Mouse (Mus musculus) adrenal gland, postnatal 25 days (tissue): ENCODE data around the gene Auts2. TPM values are rescaled to one million over a fixed set of nuclear protein-coding genes. Genes with fewer than 3 reads are reported as not detected.

ENCODE experiments used
- DNase-seq: peaks from one replicate; pipeline ENCODE4 v3.0.0; 2021; ENCODE audit warnings: mixed read lengths
- total RNA-seq: library from RNA; stranded (reverse); gene quantifications from 2 replicates; pipeline ENCODE4 v1.2.3, GENCODE M21; 2021

Auts2 gene
- total RNA-seq, 1 experiment from 2014 or later, result 75.7 TPM

DNA sequence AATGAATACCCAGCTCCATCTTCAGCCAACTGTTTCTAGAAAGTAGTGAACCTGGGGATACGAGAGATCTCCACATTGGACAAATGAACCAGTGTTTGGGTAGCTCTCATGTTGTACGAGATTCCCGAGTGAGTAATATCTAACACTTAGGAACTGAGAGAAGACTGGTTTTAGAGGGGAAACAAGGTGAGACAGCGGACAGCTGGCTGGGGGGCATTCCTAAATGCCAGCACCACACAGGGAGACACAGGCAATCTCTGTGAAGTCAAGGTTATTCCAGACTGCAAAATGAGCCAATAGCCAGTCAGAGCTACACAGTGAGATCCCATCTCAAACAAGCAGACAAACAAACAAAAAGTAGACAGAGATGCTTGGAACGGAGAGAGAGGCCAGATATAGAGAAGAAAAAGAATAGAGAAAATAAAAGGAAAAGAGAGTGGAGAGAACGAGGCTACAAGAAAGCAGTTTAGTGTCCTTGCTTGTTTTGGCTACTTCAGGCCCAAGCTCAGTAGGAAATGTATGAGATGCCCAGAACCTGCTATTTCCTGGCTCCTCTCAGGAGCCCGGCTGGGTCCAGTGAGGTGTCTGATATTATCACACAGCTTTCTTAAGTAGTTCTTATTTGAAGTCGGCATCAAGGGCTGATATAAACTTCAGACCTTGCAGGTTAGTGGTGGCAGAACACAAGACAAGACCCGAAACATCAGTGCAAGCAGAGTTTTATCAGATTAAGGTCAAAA, 224.9 kb downstream of the Auts2 start:
- no peak for DNase-seq

DNA sequence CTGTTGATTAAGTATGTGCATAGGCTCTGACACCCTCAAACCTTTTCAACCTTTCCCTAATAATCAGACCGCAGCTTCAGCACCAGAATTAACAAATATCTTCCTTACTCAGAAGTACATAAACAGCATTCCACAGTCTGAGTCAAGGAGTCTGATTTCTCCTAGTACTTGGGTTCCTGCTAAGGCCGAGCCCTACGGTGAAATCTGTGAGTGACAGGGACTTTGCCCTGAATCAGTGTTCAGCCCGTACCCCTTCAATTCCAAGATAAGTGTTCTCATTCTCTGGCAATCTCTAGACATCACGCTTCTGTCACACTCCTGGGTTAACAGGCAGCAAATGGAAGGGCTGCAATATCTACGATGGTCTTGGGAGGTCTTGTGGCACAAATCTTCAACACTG, 226.2 kb downstream of the Auts2 start:
- no peak for DNase-seq

DNA sequence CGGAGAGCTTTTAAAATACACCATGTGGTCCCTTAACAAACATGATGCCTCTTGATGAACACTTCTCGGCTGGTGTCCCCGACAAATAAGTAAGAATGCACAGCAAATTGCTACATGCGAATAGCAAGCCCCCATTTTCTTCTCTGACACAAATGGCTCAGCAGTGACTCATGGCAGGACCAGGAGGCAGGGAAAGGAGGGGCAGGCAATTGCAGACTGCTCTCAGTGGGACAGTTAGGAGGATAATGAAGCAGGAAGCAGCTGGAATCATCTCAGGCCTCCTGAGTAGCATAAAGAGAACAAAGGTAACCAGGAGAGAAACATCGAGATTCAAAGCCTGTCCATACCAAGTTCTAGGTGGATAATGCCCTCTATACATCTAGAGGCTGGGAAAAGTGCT, 228.8 kb downstream of the Auts2 start:
- no peak for DNase-seq

DNA sequence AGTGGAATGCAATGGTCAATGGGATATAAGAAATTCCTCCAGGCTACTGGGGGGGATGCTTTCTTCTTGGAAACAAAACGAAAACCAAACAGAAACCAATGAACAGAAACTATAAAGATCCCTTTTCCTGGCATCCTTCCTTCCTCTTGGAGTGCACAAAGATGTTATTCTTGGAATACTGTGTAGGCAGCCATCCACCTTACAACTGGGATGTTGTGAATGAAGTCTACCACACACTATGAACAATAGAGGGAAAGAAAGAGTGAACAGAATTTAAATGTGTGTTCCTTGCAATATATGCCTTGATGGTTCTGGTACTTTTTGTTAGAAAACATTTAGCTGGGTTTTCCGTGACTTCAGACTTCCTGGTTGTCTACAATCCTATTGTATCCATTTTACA, 236.1 kb downstream of the Auts2 start:
- no peak for DNase-seq

DNA sequence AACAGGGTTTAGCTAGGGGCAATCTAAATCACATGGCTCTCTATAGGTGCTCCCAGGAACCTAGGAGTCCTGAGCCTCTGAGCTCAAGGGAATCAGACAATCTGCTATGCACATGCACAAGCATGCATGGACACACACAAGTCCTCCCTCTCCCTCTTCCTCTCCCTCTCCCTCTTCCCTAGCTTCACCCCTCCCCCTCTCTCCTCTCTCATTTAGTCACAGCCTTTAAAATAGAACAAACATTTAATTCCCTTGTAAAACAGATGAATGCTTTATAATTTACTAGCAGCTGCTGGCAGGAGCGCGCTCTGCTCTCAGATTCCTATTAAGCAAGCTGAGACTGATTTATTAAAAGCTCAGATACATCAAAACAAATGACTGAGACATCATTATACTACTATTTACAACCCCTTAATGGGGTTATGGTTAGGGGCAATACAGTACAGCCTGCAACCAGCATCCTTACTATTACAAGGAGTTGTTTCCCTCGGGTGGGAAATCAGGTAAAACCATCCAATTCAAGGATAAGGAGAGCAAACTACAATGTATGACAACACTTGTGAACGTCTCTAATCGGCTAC, 237.7 kb downstream of the Auts2 start:
- DNase-seq, result no peak

DNA sequence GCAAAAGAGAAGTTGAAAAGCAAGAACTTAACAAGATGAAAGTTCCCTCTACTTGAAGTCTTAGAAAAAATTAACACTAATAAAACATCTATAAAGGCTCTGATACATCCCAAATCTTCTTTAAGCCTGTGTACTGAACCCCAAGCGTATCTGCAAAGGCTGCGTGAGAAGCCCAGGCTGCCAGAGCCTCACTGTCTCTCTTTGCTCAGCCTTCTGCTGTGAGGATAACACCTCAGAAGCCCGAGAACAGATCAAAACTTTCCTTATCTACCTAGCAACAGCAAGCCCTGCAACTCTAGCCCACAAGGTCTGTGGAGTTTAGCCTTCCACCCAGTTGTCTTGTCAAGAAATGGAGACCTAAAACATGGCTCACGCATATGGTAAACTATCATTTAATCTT, 240.4 kb downstream of the Auts2 start:
- no peak for DNase-seq

DNA sequence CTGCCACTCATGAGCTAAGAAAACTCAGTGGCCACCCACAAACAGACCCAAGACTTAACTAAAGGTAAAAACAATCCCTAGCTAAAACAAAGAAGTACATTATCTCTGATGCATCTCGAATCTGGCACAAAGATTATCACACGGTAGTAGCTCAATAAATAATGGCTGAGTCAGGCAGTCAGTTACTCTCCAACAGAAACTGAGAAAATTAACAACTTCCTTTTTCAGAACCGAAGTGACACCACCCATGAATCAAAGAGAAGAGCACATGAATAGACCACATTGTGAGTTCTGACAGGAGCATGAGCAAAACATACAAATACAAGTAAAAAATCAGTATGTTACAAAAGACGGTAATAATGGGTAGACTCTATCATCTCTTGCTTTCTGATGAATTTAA, 242.3 kb downstream of the Auts2 start:
- no peak for DNase-seq

DNA sequence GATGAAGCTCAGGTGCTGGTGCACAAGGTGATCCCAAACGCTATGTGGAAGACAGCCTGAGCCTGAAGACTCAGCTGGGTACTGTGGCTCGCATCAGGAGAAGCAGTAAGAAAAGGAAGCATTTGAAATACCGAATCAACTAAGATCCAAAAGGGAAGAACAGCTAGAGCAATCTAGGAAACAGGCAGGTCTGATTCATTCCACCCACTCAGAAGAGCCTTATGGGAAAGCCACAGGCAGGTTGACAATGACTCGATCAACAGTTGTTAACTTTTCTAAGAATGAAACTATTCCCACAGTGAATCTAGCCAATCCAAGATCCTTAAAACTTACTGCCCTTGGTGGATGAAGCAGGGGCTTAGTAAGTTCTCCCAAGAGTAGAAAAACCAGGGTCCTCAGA, 243.4 kb downstream of the Auts2 start:
- no peak for DNase-seq

DNA sequence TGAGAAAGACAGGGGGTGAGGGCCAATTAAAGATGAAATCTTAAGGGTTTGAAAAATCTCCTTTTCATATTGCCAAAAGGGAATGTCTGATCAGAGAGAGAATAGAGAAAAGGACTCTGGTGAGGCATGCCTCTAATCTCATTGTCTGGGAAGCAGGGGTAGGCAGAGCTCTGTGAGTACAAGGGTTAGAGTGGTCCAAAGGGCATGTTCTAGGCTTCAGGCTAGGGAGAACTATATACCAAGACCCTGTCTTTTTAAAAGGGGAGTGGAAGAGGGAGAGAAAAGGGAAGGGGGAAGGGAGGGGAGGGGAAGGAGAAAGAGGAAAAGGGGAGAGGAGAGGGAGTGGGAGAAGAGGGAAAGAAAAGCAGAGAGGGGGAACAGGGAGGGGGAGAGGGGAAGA, 244.1 kb downstream of the Auts2 start:
- no peak for DNase-seq

DNA sequence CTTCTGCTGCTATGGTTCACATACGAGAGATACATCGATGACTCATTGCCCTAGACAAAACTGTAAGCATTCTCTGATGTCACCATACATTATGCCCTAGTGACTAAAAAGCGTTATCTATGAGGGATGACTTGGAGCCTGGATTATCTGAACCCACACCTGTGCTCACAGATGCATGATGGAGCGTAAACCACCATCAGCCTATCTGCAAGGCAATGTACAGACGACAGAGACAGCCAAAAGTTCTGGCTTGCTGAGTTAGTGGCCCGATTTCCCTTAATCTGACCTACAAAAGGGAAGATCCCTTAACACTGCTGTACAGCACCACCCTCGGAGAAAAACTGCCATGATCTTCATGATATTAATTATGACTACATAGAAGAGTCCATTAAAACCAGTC, 245.8 kb downstream of the Auts2 start:
- DNase-seq, result no peak

DNA sequence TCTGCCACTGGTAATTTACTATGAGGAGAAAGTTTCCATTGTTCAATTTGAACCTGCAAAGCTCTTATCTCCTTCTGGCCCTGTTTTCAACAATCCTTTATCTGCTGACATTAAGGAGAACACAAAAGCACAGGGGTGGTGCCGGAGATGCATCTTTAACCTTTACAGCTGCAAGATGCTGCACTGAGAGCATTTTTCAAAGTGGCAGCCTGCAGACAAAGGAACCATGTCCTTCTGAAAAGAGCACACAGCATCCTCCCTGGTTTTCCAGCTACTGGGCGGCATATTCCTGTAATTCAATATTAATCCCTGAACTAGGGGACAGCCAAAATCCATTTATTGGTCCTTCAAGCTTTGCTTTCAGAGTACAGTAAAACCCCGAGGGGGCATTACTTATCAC, 248.7 kb downstream of the Auts2 start:
- DNase-seq, result no peak

DNA sequence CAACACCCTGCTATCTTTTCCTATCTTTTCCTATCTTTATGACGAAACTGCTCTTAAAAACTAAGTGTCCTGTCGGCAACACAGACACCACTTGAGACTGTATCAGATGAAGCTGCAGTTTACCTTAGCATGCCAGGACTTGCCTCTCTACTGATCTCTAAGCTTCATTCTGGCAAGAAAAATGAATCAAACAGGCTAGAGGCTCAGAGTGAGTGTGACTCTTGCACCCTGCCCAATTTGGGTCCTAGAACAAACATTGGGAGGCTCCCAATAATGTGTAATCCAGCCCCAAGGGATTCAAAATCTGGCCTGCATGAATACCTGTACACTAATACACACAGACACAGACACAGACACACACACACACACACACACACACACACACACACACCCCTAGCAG, 250.2 kb downstream of the Auts2 start:
- no peak for DNase-seq

DNA sequence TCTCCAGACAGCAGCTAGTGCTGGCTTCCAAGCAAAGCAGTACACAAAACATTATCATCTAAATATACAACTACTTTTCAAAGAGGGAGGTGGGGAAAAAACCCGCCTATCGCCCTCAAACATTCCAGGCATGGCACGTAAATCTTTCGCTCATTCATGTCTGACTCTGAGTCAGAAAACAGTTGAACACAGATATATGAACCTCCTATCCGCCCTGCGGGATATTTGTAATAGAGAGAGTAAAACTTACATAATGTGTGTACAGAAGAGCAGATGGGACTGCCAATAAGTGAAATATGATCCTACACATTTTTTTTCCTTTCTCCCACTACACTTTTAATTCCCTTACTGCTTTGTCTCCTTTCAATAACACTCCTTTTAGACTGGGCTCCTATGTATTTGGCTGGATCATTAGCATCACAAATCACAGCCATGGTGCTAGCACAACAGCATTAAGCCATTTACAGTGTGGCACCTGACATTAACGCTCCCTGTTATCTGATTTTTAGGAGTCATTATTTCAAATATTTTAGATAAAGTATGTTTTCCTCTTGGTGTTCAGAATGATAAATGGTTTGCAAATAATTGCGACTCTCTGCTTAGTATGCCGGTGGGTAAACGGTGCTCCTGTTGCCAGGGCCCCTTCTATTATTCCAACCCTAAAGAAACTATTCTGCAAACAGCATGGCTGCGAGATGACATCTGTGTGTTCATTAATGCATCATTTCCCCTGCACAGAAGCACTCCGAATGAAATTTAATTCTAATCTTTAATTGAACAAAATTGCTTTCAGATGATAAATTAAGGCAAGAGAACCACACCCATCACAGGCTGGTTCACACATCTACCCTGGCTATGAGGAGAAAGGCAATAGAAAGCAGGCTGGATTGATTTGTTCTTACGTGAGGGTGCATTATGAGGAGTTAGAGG, 252.3 kb downstream of the Auts2 start:
- DNase-seq, result no peak

DNA sequence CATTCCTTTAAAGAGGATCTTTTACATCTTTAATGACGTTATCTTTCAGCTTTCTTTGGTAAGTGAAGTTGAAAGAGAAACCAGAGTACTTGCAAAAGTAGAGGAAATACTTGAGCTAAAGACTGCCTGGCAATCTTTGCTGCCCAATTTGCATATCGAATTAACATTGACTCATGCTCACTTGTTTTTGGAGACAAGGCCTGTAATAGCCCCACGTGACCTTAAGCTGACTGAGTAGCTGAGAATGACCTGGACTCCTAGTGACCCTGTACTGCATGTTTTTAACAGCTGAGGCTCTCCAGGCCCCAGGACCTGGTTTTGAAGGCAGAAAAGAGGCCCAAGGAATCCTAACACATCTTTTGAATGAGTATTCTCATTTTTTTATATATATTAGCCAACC, 259.4 kb downstream of the Auts2 start:
- no peak for DNase-seq

DNA sequence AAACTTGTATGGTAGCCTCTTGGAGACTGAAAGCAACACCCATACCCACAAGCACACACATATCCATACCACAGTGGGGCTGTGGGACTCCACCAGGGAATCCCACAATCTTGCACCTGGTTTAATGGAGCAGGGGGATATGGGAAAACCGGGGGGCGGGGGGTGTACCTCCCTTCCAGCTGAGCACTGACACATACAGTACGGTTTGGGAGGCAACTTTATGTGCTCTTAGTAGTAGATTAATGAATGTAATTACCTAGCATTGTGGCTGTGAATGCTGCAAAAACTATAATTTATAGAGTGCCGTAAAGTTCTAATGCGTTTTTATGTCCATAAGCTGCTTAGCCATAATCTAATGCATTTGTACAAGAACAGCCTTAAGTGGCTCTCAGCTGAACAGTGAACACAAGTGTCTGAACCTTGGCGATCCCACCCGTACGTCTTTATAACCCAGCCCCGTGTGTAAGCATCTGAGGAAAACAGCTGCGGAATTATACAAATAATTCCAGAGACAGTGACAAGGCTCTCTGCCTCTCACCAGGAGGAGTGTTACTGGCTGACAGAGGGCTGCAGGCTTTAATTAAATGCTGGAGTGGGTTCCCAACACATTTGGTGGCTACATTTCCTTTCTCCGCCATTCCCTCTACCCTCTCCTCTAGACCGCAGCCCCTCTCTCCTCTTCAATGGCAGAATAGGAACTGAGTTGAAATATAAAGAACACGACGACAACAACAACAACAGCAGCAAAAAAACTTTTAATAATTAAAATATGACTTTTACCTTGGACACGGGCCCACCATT, 268.8 kb downstream of the Auts2 start:
- no peak for DNase-seq

DNA sequence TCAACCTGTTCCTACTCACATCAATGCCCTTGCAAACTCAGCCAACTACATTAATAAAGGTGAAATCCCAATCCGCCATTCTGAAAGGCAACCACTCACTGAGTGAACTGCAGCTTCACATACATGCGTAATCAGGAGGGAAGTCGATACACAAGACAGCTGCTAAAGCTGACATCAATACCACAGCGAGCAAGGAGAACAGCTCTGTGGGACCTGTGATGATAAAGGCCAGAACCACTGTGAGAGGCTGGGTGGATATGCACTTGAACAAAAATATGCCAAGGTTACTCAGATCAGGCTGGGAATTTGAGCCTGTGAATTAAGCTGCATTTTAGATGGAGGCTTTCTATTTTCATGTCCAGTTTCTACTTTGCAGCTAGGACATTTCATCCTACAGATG, 271.0 kb downstream of the Auts2 start:
- DNase-seq, result no peak

DNA sequence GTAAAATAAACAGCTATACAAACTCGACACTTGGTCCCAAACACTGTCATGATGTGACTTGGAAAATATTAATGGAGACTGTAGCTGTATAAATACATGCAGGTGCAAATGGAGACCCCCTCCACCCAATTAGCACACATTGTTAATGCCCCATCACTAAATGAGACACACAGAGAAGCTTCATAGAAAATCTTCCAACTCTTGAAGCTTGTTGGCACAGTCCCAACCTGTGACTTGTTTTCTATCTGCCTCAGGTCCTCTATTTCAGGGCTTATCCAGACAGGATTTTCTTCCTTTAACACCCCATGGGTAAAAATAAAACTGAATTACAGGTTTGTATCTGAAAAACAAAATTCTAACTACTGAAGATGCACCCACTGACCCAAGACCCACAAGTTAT, 272.2 kb downstream of the Auts2 start:
- no peak for DNase-seq

DNA sequence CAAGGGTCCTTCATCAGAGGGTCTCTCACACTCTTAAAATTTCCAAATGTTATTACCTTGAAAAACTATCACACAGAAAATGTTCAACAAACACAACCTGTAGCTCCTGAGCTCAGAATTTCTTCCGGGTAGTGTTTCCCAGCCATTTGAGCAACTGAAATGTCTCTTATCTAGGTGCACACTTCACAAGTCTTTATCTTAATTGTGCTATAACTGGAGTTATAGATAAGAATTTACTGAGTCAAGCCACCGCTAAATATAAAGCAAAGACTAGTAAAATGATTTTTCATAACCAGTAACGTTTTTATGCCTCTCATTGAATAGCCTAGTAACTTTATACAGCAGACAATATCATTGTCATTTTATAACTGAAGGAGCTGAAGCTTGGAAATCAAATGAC, 273.1 kb downstream of the Auts2 start:
- no peak for DNase-seq

DNA sequence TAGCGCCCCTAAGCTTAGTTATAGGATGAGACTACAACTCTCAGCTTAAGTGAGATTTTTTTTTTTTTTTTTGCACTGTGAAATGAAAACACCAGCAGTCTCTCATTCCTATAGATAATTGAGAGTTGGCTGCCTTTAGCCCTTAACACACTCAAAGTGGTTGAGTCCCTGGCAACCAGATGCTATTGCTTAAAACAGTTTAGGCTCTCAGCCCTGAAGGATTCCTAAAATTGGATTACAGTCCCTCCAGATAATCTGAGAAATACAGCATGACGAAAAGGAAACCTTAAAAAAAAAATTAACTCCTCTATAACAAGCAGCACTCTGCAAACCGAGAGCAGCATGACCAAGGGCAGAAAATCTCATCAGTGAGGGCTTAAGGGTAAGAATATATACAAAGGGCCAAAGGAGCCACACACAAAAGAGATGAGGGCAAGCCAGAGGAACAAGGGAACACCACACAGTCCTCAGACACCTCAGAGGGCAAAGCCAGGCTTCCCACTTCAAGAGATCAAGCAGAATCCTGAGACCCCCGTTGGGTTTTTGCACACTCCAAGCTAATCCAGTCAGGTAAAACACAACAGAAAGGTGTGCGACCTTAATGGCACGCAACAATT, 274.7 kb downstream of the Auts2 start:
- no peak for DNase-seq

DNA sequence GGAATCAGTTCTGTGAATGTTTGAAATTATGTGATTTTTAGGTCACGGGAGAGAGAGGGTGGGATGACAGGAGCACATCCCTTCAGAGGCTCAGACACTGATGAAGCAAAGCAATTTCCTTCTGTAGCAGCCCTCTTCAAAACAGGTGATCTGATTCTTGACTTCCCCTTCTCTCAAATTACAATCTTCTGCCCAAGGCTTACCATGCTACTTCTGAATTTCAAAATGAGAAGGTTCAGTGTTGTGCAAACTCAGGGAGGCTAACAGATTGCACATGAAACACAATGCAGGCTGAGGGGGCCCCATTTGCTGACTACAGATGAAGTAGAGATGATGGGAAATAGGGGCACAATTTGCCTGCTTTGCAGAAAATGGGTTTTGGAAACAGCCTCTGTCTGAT, 278.1 kb downstream of the Auts2 start:
- no peak for DNase-seq

DNA sequence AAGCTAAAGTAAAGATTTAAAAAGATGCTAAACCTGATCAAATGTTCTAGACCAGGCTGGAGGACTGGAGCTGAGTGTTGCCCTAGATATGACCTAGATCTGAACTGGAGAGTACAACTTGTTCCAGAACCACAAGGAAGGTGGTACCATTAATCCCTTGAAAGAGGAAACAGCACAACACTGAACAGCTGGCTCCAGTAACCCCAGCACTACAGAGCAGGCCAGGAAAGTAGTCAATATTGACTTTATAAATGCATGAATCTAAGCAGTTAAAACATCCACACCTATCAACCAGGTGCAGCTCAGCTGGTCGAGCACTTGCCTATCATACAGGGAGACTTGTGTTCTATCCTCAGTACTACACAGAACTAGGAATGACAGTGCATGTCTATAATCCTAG, 281.4 kb downstream of the Auts2 start:
- DNase-seq, result no peak

DNA sequence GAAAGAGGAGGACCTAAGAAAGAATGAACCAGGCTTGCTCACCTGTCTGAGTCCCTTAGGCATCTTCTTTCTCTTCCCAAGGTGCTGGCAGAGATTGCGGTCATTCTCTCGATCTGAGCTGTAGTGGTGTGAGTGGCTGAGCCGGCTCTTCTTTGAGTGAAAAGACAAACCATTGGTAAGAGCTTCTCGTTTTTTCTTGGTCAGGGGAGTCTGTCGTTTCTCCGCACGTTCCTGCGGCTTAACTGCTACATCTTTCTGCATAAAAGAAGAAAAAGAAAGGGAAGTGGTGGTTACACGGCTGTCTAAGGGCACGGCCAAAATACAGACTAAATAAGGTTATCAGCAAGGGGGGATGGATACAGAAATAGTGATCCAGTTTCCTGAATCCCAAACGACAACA, 284.3 kb downstream of the Auts2 start:
- no peak for DNase-seq
